Mouse (Mus musculus): Measurements from ENCODE around the gene Arhgap44.

Arhgap44 gene

DNA sequence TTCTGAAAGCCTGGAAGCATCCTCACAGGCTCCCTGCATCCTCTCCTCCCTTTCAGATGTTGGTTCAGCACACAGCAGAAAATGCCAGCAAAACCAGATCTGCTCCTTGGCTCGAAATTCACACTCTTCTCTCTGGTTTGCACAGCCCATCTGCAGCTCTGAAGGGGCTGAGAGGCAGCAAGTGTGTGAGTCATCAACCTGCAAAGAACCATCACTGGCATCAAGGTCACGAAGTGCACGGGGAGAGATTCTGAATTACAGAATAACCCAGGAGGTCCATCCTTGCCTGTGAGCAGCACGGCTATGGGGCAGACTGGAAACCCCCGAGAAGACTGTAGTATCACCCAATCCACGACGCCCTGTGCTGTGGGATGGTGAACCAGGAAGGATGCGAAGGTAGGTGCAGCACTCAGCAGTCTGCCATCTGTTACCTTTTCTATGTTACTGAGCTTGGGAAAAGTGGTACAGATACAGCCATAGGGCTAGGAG is 27.5 kb downstream of the Arhgap44 start:
- no peak for DNase-seq

DNA sequence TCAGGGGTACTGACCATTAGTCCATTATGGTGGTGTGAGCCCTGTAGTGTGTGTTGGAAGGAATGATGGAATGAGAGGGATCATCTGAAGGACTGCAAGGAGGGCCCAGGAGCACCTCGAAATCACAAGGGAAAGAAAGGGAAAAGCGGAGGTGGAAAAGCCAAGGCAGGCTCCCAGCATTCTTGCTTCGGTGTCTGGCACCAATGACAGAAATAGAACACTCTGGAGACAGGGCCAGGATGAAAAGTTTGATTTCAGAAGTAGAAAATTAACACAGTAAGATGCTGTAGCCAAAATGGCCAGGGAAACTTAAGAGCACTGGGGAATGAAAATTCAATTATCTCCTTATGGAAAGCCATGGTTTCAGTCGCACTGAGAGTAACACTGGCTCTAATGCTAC is 29.1 kb downstream of the Arhgap44 start:
- DNase-seq: no peak

DNA sequence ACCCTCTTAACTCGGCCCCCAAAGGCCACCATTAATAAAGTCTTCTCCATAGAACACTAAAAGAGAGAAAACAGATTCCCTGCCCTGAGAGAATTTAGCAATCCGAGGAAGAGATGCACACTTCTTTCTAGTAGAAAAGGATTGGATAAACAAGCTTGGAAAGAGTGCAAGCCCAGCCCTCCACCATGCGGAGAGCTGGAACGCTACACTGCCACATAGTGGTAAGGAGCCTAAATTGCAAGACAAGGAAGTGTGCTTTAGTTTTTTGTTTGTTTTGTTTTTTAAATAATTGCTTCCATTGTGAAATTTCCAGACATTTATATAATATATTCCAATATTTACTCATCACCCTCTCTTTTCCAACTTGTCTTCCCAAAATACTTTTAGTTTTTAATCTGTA is 33.7 kb downstream of the Arhgap44 start:
- no peak for DNase-seq

DNA sequence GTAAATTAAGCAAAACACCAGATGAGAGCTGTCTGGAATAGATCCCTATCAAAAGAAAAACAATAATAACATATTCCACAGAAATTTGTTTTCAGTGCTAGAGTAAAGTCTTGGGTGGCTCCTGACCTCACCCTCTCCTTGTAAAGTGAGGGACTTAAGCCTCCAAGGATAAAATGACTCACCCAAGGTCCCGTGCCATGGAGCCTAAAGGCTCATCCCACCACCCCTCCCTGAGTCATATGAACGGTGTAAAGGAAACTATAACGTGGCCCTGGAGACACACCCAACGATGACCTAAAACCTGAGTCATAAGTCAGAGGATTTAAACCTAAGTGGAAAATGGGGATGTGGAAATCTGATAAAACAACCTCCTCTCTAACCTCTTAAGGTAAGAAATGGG is 34.1 kb downstream of the Arhgap44 start:
- no peak for DNase-seq

DNA sequence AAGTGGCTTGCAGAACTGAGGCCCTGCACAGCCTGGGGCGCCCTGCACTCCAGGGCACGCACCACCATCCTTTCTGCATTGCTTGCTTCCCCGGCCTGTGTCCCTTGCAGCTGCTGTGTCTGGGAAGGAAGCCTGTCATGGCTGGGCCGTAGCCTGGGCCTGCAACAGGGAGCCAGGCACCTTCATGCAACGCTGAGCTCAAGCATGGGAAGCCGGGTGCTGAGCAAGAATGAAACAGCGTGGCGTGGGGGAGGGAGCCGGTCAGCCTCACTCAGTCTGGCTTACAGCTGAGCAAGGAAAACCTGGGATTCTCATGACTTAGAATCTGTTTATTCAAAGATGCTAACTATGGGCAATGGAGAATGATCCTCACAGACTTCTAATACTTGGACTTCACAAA is 36.2 kb downstream of the Arhgap44 start:
- DNase-seq: peak; percentile 61 to 76

DNA sequence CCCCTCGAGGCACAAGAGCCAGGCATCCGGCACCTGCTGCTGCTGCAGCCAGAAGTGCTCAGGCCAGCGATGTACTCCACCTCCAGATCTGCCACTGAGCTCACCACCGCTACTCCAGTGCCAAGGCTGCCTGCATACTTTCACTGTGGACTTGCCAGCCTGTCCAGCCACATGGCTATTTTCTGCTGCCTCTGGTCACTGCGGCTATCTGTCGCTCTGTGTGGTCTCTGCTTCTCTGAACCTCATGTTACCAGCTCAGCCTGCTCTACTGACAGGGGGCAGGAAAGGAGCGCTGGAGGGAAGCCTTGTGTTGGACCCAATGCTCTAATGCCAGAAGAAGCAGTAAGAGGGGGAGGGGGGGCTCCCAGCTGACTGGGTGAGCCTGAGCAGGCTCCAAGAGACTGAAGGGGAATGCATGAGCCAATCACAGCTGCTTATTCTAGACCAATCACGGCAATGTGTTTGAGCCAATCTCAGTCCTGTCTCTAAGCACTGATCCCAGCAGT is 37.8 kb downstream of the Arhgap44 start:
- peak; percentile 52 to 62 for DNase-seq

DNA sequence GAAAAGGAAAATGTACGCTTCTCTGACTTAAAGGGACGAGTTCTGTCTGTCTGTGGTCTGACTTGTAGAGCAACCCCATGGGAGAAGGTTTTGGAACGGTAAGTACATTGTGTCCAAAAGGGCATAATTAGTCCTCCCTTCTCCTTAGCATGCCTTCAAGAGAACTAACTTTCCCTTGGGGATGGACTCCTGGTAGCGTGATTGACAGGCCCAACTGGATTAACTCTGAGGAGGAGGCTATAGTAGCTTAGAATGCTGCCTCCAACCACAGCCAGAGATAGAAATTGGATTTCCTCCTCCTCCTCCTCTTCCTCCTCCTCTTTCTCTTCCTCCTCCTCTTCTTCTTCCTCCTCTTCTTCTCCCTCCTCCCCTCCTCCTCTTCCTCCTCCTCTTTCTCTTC is 42.5 kb downstream of the Arhgap44 start:
- no peak for DNase-seq

DNA sequence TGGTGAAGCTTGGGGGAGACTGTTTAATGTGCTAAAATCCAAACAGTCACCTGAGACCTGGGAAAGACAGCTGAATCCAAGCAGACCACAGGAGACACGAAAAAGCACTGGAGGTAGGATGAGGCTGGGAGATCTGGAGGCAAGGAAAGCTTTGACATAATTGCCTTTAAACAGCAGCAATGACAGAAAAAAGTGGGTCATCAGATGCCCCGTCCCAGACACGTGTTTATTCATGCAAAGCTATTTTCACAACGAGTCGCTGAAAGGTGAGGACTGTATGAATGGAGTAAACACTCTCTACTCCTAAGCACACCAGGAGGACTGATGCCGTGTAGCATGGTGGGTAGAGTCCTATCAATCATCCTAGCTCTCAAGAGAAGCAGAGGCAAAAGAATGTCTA is 47.0 kb downstream of the Arhgap44 start:
- no peak for DNase-seq

DNA sequence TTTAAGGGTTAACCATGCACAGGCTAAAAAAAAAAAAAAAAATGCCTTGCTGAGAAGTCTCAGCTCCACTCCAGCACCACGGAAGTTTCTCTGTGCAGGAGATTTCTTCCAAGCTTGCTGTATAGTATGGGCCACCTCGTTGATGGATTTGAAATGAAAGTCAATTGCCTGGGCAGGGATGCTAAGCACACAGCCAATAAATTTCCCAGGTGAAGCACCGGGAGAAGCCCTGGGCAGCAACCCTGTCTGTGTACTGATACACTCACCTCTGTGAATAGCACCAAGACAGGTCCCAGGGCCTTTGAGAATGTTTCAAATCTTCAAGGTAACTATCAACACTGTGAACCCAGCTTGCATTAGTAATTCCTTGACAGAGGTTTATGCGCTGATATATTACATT is 50.7 kb downstream of the Arhgap44 start:
- no peak for DNase-seq

DNA sequence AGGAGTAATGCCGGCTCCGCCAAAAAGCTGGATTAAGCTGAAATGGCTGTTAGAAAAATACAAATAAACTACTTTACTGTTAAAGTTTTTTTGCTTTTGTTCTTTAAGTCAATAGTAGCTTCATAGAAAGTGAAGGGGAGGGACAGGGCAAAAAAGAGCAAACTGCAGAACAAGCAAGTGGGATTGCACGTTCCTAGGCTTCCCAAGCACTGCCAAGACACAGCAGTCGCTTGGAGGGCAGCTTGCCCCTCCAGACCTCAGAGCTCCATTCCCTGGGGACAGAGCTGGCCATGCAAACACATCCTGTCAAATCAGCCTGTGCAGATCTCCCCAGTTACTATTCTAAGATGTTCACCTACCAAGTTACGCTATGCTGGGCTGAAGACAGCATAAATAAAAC is 51.1 kb downstream of the Arhgap44 start:
- no peak for DNase-seq

DNA sequence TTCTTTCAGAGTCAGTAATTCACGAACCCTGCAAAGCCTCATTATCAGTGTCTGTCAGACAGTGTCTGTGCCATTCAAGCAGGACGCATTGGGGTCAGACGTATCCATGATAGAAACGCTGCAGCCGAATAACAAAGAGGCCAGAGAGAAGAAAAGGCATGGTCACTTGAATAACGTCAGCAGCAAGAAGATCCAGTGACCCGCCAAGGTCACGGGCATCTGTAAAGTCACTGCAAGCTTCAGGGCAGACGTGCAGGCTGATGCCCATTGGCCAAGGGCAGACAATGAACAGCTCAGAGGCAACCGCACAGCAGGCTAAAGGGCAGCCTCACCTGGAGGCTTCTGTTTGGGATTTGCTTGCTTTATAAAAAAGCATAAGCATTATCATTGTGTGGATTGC is 52.7 kb downstream of the Arhgap44 start:
- DNase-seq: no peak

DNA sequence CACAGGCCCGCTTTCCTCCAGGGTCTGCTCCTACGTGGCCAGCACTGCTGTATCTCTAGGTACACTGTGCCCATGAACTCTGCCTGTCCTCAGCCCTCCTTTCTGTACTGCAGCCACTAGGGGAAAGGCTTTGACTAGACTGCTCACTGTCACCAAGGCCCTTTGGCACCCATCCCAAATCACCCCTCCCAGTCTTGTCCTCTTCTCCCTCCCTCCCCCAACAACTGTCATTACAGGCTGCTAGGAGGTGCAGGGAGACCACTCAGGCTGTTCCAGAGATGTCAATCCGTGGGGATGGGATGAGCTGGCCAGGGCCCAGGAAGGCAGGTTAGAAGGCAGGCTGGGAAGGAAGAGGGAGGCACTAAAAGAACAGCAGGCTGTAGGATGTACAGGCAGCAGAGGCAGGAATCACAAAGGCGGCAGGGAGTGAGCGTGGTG is 55.0 kb downstream of the Arhgap44 start:
- DNase-seq: no peak

DNA sequence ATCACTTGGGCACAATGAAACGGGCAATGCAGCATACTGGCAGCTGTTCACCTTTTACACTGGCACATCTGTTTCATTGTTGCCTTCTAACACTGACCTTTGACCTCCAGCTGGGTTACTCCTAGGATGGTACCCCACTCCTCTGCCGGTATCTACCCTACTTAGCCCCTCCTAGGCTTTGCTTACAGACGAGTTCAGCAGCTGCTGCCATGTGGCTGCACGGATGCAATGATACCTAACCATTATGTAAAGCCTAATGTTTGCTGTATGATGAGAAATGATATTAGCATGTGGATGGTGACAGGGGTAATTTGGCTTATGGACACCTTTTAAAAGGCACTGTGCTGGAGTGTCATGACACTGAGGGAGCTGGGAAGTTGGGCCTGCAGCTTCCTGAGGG is 55.6 kb downstream of the Arhgap44 start:
- DNase-seq: no peak

DNA sequence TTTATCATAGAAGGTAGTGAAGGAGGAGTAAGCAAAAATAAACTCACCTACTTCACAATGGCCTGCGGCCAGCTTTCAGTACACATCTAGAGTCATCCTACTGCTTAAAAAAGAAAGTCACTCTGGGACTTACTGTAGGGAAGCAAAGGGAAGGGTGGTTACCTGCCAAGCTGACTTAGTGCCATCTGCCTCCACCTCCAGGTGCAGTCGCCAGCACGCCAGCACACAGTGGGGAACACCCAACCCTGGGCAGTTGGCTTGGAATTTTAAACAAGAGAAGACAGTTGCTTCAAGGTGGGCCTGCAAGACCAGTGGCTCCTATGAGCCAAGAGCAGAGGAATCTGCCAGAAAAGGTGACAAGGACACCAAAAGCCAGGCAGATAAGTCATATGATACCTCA is 58.7 kb downstream of the Arhgap44 start:
- DNase-seq: no peak

DNA sequence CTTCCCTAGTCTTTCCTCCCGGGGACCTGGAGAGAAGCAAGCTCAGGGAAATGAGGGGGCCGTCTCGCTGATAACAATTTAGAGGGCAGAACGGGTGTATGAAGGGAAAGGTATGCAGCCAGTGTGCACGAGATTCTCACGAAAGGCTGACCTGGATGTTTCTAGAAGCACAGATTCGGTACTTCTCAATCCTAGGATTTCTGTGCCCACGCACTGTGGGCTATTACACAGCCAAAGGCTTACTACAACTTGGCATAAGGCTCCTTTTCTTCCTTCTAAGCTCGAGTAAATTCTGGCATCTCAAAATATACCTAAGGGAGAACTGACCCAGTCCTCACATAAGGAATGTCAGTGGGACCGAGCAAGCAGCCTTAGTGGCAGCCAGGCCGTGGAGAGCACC is 61.6 kb downstream of the Arhgap44 start:
- DNase-seq: no peak

DNA sequence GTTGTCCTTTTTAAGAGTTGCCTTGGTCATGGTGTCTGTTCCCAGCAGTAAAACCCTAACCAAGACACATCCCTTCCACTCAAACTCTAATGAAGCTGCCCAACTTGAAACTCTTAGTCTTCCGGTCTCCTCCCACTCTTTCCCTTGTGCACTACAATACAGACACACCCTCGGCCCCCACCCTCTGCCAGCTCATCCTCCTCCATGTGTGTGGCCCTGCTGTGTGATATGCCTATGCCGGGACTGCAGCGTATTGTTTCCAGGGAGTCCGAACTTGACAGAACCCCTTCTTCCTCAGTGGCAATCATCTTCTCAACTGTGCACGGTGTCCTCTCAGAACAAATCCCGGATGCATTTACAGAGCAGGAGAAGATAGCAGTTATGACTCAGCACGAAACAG is 62.7 kb downstream of the Arhgap44 start:
- DNase-seq: no peak

DNA sequence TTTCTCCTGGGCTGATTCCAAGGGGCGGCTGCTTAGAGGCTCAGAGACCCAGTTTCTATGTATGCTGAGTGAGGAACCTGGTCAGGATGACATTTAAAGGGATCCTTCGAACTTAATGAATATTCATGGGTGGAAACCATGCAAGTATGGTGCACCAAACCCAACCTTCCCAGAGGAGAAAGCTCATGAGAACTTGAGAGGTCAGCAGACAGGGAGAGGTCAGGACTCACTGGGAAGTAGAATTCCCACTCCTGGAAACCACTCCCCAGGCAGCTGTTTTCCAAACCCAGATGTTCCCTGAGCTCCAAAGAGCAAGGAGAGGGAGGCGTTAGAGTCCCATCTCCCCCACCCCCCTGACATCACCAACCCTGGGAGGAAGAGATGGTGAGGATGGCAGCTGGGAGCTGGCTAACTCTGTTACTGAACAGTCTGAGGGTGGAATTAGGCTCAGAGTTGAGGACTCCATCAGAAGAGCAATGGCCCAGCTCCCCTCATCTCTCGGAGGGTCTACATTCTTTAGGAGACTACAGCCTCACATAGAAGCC is 65.2 kb downstream of the Arhgap44 start:
- DNase-seq: no peak

DNA sequence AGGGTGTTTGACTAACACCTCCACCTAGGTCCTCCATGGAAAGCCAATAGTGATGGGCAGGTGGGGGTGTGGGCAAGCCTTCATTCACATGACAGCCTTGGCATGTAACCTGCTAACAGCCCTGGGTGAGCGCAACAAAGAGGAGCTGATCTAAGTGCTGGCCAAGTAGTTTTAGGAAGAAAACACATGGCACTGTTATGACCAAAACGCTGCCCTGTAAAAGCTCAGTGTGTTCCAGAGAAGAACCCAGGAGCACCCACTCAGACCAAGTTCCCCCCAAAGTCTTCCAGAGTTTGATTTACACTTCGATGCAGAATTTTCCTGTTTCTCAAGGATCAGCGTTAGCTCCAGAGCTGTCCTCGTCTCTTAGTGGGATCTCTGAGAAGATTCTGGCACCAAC is 65.9 kb downstream of the Arhgap44 start:
- no peak for DNase-seq

DNA sequence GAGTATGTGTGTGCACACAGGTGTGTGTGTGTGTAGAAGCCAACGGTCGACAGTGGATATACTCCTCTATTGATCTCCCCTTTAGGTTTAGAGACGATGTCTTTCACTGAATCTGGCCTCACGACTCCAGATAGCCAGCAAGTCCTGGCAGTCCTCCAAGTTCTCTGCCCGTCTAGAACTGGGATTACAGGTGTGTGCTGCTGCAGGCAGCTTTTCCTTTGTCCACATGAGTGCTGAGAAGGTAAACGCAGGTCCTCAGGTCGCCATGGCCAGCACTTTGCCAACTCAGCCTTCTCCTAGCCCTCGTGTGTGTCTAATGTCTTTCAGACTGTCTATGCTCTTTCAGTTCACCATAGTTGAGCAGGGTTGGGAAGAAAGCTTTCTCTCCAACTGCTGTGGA is 69.9 kb downstream of the Arhgap44 start:
- DNase-seq: peak in 1 of 2 experiments; percentile 22

DNA sequence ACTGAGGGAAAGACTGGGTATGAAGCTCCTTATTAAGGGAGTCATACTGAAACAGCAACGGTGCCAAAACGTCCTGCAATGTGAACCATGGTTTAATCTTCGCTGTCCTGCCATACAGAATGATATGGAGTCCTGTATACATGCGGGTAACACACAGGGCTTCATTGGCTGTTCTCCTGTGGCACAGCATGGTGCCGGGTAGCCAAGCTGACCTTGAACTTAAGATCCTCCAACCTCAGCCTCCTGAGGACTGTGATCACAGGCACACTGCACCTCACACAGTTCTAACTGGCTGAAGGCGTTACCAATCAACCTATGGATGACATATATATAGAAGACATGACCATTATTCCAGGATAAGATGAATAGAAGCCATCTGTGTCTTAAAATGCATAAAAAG is 72.4 kb downstream of the Arhgap44 start:
- no peak for DNase-seq

DNA sequence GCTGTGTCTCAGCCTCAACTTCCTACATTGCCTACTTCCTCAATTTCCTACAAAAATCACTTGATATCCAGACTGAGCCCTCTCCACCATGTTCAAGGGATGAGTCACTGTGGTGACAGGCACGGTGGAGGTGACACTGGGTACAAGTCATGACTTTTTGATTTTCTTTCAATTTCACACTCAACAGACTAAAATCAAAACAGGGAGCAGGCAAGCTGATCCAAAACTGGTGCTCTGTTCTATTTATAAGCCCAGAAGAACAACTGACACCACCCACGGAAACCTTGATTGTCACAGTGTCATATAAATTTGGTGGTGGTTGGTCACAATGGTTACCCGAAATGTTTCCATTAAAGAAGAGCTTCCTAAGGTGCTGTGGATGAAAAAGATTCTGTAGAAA is 72.8 kb downstream of the Arhgap44 start:
- DNase-seq: no peak

DNA sequence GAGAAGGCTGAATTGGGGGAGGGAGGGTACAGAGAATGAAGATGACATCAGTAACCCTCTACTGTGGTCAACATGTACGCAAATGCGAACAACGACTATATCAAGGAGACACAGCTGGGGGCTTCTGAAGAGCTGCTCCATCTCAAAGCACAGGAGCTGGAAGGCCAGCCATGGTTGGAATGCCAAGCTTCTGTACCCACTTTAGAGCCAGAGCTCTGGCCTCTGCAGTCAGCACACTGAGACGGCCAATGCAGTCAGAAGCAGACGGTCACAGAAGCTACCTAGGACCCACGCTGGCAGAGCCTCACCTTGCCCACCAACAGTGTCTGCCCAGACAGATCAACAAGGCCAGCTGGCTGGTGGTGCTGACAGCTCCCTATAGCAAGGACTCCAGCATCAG is 73.5 kb downstream of the Arhgap44 start:
- DNase-seq: no peak

DNA sequence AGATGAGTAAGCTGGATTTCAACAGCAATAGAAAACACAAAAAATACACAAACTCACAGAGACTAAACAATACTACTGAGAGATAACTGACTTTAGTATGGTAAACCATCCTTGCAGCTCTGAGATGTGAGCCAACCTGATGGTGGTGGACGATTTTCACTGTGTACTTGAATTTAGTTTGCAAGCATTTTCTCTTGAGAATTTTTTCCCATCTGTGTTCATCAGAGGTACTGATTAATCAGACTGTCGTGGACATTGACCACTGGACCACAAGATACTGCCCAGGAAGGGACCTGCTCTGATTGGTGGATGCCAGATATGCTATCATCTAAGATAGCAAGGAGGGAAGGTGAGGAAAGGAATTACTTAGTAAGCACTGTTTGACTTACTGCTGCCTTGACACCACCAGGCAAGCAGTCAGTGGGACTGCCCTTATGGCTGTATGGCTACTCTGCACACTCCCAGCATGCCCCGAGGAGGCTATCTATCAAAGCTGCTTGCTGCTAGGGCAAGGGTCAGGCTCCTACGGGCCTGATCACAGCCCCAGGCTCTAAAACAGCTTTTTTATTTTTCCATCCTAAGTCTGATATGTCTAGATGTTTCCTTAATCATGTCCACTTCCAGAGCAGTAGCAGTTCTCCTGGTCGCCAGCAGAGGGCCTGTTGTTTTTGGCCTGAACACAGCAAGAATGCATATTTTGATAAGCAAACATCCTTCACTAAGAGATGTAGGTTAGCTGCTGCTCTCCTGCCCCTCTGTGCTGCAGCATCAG is 74.1 kb downstream of the Arhgap44 start:
- peak; percentile 69 to 80 for DNase-seq

DNA sequence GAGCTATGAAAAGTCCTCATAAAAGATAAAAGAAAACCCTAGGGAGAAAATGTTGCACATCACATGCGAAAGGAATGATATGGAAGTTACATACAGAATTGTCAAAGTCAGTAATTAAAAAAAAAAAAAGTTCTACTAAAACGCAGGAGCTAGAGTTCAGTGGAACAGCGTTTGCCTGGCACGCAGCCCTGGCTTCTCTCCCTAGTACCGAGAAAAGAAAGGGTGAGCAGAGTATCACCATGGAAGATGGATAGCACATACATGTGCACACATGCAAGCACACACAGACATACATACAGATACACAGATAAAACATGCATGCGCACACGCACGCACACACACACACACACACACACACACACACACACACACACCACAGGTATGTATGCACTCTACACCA is 82.0 kb downstream of the Arhgap44 start:
- DNase-seq: peak in 1 of 2 experiments; percentile 31

DNA sequence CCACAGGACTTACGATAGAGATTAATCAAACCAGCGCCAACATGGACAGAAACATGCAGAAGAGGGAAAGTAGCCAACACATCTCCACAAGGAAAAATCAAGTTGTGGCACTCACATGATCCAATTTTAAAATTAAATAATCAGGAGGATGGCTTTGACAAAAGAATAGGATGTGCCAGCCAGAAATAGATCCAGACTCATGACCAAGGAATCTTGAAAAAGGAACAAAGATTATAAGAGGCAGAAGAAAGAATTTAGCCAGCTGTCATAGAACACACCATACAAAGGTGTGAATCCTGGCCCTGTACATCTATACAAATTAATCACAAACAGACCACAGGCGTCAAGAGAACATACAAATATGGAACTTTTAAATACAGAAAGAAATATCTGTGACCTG is 82.5 kb downstream of the Arhgap44 start:
- DNase-seq: no peak

All from kidney, postnatal 36 days (tissue).